Mouse (Mus musculus) large intestine, adult 2 months (tissue): ENCODE data around the gene Accsl. TPM values are rescaled to one million over a fixed set of nuclear protein-coding genes. Genes with fewer than 3 reads are reported as not detected.

ENCODE experiments used
- DNase-seq: peaks from one replicate; pipeline ENCODE4 v3.0.0-alpha.2; 2012; ENCODE audit warnings: low read depth, low spot score
- WGBS: fragments of 180-500 bp; shearing (Covaris S2); methylation state at CpG from one replicate; pipeline ENCODE4 v1.1.7; 2018; 5-methylcytosine and 5-hydroxymethylcytosine counted together
- polyA plus RNA-seq: library from polyadenylated mRNA; depleted of rRNA; stranded (reverse); fragments of >200 nt; gene quantifications from 2 replicates; pipeline ENCODE4 v1.2.3, GENCODE M21; 2012; rRNA removed

Gene Accsl
- 0.19 and 0.27 TPM in 2 replicates for polyA plus RNA-seq

DNA sequence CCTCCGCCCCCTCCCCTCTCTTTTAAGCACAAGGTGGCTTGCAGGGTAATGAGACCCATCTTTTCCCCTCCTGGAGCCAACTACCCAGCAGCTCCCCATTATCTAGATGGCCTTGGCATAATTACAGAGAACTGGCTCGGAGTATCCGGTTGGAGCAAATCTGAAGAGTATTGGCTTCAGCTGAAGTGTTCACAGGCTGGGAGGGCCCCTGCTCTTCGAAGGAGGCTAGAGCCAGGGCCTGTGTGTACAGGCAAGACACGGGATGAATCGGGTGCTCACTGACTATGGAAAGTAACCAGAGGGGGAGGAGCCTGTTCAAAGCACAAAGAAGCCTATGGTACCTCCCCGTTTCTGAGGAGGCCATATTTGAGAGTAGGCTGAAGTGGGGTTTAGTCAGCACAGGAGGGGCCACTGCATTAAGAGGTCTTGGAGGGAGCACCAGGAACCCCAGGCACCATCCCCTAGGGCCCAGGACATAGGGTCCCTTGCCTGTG is at the start of gene Accsl:
TSS of gene Accsl (minus strand) at position 51 of the 494 bp plus-strand sequence.
- DNase-seq = no peak
- WGBS = 53% methylated on average over 7 of the region's 7 CpGs

DNA sequence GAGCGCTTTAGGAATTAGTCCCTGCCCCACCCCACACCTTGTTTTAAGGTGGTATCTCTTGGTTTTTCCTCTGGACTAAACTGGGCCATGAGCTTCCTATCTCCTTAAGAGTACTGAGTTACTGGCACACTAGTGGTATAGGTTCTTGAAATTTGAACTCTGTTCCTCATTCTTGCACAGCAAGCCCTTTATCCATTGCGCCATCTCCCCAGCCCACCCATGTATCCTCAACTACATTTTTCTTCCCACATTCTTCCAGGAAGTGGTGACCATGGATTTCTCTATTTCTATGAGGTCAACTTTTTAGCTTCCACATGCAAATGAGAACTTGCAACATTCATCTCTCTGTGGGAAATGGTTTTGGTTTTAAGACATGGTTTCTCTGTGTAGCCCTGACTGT is 44.6 kb upstream of the Accsl start:
- 94% methylated on average over 2 of the region's 2 CpGs for WGBS
- DNase-seq = no peak

DNA sequence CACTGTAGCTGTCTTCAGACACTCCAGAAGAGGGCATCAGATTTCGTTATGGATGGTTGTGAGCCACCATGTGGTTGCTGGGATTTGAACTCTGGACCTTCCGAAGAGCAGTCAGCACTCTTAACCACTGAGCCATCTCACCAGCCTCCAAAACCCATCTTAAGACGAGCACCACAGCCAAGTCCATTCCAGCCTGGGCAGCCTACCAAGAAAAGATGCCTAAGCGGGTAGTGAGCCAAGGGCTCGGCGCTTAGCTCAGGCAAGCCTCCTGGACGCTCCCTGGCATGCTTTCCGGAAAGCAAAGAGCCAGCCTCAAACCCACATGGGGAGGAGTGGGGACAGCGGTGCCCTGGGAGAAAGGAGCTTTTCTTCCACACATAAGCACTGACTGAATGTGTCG is 43.0 kb upstream of the Accsl start:
- WGBS = 74% methylated on average over 10 of the region's 10 CpGs
- no peak for DNase-seq

DNA sequence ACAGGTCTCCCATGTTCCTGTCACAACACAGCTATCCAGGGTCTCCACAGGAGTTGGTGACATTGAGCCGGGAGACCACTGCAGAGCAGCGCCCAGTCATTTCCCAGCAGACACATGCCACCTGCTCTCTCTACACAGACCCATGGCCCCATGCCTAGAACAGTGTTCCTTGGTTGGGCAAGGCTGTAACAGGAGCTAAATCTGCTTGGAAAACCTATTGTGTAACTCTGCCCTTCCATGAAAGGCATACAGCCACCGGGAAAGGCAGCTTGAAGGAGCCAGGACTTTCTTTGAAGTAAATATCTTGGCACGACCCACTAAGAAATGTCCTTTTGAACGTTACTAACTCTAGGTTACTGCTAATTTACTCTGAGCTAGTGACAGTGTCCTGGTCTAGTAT is 40.8 kb upstream of the Accsl start:
- WGBS = 63% methylated on average over 5 of the region's 5 CpGs
- DNase-seq = no peak

DNA sequence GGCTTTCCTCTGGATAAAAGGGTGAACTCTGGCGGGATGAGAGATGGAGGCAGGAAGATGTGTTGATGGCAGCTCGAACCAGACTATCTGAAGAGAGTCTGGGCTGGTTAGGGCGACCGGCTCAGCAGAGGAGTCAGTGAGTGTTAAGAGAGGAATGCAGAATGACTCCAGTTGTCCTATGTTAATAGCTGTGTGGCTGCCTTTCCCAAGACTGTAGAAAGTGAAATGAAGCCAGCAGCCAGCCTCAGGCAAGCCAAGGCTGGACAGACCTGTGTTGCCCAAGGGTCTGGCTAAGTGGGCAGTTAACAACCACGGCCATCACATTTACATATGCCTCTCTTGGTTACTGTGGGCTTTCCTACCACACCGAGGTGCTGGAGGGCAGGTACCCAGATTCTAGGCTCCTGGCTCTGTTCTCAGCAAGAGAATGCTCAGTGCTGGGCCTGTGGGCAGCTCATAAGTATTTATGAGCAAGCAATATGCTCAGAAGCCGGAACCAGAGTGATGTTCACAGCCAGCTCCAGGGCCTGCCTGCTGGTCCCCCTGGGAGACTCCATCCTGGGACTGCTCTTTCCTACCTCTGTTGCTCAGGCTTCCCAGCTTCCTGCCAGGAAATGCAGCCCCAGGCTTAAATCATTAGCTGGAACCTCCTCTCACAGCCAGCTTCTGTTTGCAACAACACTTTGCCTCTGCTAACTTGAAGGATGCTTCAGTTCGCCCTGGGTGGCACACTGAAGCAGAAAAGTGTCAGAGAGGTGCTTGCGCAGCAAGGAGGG is 38.8 kb upstream of the Accsl start:
- DNase-seq = no peak
- 54% methylated on average over 9 of the region's 9 CpGs for WGBS

DNA sequence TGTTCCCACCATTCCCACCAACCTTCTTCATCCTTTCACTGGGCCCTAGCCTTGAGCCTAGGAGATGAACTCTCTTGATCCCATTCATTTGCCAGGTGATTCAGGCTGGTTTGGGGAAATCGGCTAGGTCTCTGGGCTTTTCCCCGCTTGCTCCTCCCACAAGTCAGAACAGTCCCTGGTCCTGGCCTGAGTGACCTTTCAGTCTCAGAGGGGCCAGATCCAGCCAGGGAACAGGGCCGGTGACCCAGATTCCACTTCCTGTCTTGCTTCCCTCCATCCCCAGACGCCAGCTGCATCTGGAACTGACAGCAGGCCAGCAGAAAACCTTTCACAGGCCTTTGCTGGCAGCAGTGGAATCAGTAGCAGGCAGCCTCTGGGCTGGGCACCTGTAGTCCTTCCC is 37.4 kb upstream of the Accsl start:
- no peak for DNase-seq
- WGBS = 38% methylated on average over 4 of the region's 4 CpGs

DNA sequence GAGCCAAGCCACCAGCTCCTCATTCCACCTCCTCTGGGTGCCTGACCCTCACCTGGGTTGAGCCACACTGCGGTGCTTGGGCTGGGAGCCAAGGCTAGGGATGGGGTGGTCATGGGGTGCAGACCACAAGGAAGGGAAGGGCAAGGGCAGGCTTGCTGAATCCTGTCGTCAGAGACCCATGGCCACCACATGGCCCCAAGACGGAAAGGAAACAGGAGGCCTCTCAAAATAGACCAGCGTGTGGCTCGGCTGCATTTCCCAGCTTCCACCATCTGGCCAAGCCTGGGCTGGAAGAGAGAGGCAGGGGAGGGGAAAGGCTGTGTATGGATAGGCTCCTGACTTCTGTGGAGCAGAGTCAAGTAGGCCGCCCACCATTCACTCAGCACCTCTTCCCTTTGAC is 34.5 kb upstream of the Accsl start:
- no peak for DNase-seq
- 62% methylated on average over 6 of the region's 6 CpGs for WGBS

DNA sequence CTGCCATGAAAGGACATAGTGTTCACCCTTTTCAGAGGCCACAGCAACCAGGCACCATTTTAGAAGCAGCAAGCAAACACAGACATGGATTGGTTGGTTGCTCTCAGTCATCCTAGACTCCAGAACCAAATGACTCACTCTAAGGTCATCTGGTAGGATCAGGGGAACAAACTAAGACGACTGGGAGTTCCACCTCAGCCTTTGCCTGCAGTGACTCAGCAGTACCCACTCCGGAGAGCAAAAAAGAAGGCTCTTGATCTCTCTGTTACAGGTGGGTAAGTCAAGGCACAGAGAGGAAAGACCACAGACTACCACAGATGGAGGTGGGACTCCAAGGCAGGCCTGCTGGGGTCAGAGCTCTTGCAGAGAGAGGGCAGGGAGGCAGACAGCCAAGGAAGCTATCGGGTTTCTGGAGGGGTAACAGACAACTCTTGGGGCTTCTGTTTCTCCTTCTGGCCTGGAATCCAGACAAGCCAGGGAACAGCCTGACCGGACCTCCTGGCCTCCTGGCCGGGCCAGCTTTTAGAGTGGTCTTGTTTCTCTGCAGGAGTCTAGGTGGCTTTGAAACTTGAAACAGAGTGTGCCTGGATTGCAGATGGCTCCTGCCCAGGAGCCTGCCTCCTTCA is 33.8 kb upstream of the Accsl start:
- DNase-seq = no peak
- 58% methylated on average over 5 of the region's 5 CpGs for WGBS

DNA sequence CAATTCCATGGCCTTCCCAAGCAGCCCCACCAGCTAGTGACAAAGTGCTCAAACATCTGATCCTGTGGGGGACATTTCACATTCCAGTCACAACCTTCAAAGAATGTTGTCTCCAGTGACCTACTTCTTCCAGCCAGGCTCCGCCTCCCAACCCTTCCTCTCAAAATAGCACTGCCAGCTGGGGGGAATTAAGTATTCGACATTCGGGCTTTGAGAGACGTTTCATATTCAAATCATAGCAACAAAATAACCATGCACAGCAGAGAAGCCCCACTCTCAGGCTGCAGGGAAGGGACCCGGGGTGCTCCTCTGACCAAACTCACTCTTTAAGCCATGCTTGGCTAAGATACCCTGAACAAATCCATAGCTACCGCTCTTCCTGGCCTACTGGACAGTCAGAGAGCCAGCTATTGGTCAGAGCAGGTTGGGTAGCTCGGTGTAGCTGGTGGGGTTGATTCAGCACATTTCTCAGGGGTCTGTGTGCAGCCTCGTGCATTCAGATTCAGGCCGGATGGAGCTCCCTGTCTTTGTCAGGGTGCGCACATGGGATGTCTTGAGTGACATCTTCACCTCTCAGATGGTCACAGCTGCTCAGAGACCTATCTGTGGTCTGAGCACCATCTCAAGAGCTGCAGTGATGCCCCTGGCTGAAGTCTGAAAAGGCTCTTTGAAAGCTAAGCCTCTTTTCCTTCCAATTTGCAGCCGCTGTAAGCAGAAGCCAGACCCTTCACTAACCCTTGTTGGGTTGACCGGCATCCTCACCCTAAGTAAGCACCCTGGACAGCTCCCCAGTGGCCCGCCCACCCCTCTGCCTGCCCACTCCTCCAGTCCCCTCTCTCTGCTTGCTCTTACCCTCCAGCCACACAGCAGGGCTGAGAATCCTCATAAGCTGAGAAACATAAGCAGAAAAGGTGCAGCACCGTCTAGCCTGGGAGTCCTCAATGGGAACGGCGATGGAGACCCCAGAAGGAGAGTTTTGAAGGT is 30.7 kb upstream of the Accsl start:
- 52% methylated on average over 16 of the region's 16 CpGs for WGBS

DNA sequence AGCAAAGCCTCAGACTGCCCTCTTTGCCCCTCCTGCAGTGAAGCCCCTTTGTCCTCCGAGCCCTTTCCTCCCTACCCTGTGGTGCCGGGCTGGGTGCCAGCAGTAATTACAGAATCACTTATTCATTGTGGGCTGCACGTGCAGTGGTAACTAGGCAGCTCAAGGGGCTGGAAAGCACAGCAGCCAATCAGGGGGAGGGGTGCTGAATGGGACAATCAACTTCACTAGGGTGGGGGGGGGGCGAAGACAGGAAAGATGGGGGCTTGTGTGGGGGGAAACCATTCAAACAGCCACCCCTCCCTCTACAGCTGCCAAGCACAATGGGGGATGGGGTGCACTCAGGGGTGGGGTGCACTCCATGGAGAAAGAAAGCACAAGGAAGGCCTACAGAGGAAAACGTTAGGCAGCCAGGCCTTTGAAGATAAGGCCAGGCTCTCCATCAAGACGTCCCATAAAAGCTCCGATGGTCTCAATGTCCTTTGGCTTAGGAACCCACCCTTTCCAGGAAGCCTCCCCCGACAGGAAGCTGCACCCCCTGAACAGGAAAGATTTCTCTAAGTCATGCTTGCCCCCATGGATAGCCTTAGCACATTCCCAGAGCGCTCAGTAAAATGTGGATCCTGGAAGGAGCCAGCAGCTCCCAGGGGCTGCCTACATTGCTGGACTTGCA is 22.8 kb upstream of the Accsl start:
- DNase-seq = no peak
- 25% methylated on average over 9 of the region's 9 CpGs for WGBS

More for the DNA sequence above, 30.7 kb upstream of the Accsl start:
- DNase-seq = no peak

DNA sequence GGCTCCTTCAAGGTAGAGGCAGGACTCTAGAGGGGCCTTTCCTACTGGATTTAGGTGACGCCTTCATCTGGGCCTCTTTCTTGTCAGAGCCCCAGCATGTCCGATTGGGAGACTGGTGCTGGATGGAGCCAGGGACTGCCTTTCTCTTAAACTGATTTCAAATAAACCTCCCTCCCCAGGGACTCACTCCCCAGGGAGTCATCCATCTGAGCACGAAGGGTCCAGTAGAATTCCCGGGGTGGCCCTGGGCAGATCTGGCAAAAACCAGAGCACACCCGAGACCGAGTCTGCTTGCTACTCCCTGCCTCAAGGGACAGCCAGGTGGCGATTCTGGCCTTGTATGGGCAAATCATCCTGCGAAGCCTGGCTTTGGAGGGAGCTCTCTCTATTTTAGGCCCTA is 21.2 kb upstream of the Accsl start:
- no peak for DNase-seq
- whole genome bisulfite sequencing = 81% methylated on average over 8 of the region's 8 CpGs

DNA sequence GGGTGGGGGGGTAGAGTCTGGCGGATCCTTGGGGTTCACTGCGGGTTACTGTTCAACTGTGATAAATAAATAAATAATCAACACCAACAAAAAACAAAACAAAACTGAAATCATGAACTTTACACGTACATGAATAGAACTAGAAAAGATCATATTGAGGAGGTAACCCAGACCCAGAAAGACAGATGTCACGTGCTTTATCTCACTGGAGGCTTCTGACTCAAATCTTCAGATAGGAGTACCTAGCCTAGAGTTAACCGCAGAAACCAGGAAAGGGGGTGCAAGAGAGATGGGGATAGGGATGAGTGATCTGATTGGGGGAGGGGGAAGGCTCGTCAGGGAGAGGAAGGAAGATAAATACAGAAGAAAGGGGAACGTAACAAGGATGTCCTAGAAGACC is 20.1 kb upstream of the Accsl start:
- DNase-seq = no peak
- 77% methylated on average over 7 of the region's 7 CpGs for WGBS

DNA sequence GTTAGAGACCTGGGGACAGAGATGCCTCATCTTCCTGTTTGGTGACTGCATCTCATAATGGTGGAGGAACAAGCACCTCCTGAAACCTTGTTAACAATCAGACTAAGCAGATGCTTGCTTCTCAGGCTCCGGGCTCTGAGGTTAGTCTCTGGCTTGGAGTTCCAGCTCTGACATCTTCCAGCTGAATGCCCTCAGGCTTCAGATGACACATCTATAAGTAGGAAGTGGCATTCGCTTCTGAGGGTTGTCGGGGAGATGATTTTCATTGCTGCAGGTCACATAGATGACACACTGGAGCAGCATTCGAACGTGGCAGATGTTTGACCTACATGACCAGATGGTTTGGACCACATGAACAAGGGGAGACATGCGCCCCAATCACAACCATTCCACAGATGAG is 19.4 kb upstream of the Accsl start:
- 80% methylated on average over 6 of the region's 6 CpGs for WGBS
- DNase-seq = no peak

DNA sequence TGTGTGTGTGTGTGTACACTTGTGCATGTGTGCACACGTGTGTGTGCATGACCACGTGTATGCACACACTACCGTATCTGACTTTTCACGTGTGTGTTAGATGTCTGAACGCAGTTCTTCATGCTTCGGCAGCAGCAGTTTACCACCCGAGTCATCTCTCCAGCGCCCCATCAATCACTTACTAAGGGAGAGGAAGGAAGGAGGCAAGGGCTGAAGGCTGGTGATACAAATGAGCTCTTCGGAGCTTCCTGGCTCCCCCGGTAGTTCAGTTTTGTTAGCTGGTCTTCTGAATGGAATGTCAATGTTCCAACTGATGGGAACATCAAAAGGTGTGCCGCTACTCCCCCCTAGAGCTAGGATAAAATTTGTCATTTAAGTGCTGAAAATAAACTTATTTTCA is 18.3 kb upstream of the Accsl start:
- WGBS = 64% methylated on average over 11 of the region's 11 CpGs
- no peak for DNase-seq

DNA sequence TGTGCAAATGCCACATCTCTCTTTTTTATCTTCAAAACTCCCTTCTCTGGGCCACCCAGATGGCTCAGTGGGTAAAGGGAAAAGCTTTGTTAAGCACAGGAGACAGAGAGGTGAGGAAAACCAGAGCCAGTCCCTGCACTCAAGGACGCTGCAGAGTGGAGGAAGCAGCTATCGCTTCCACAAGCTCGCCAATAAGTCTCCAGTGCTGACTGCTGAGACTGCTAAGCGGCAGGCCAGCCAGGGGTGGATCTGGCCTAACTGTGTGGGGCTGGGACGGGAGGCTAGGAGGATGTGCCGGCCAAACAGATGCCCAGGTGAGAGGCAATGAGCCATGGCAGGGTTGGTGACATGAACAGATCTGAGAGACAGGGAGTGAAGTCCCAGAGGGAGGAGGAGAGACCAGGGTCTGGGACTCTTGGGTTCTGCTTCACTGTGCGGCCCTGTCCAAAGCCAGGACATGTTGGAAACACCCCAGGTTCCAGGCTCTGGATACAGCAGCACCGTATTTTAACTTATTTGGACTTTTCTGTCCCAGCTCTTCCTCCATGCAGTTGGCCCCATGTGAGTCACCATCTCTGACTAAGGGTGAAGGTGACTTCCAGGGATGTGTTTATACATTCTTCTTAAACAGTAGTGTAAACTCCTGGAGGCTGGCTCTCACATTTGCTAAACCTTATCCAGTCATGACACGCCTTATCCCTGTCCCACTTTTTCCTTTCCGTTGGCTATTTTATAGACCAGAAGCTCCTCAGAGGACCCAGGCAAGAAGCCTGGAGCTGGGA is 17.2 kb upstream of the Accsl start:
- no peak for DNase-seq
- 36% methylated on average over 10 of the region's 10 CpGs for WGBS

DNA sequence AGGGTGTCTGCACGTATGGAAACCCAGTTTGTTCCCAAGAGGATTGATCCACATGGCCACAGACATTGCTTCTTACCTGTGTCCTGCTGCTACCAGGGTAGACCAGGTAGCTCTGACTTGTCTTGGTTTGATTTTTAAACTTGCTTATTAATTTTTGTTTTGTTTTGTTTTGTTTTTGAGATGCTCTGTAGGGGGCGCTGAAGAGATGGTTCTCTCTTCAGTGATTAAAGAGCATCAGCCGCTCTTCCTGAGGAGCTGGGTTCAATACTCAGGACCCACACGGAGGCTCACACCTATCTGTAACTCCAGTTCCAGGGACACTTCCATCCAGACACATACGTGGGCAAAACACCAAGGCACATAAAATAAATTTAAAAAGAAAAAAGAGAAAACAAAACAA is 14.1 kb upstream of the Accsl start:
- DNase-seq = no peak
- 51% methylated on average over 5 of the region's 5 CpGs for WGBS

DNA sequence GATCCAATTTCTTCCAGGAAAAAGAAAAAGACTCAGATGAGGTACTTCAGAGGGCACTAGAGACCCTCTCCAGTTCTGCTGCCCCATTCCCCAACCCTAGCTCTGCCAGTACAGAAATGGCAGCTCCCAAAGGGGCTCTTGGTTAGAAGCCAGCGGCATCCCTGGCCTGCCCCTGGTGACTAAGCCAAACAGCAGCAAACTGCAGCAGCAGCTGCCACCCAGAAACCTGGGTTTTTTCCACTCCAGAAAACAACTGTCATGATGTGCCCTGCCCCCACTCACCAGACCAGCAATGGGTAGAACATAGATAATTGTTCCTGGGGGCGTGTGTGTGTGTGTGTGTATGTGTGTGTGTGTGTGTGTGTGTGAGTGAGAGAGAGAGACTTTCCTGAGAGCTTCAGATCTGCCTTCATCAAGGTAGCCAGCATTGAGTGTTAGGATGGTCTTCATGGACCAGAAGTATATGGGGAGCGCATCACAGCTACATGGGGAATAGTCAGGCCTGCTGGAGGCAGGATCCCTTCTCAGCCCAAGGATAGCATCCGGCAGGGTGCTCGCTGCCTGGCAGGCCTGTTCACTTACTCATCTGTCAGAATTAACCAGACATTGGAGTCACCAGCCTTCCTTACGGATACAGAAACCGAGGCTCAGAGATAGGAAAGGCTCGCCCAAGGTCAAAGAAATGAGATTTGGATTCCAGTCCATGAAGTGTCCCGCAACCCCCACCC is 12.8 kb upstream of the Accsl start:
- DNase-seq = no peak
- 81% methylated on average over 9 of the region's 9 CpGs for WGBS

DNA sequence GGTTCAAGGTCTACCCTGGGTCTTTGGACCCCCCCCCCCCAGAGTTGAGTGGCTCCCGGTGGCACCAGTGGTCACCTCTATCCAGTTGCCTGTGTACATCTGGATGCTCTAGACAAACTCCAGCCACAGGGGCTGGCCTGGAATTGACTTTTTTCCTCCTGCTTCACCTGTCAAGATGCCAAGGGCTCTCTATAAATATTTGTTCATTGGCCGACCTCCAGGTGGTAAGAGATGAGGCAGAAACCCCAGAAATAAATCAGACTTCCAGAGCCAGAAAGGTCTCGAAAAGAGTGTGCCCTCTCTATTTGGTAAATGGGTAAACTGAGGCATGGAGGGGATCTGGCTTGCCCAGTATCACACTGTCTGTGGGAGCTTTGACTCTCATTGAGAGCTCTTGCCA is 12.0 kb upstream of the Accsl start:
- 15% methylated on average over 3 of the region's 3 CpGs for WGBS
- no peak for DNase-seq
